Mouse (Mus musculus) megakaryocyte, embryonic 14.5 days (primary cell): ENCODE data around the gene Atp8b4. TPM values are rescaled to one million over a fixed set of nuclear protein-coding genes. Genes with fewer than 3 reads are reported as not detected.

Experiments used
- H3K27me3 ChIP-seq: replicated peaks from 2 replicates; pipeline ENCODE3; 2012; ENCODE audit warnings: inconsistent platforms
- H3K36me3 ChIP-seq: replicated peaks from 2 replicates; pipeline ENCODE3; 2012; ENCODE audit warnings: low read length, inconsistent platforms, mixed read lengths
- H3K4me1 ChIP-seq: 2 replicates; pipeline ENCODE4 v1.6.1; 2012; ENCODE audit warnings: inconsistent platforms
- H3K4me3 ChIP-seq: replicated peaks from 2 replicates; pipeline ENCODE3; 2012; ENCODE audit warnings: moderate library complexity, mild to moderate bottlenecking, inconsistent platforms
- H3K9me3 ChIP-seq: 2 replicates; pipeline ENCODE4 v1.6.1; 2012; ENCODE audit warnings: inconsistent platforms
- FLI1 ChIP-seq: IDR thresholded peaks from 2 replicates; pipeline ENCODE4 v1.6.1; 2012; ENCODE audit warnings: low read length, inconsistent platforms, mixed read lengths
- GATA1 ChIP-seq: IDR thresholded peaks from 3 replicates; pipeline ENCODE4 v1.6.1; 2012; ENCODE audit warnings: mixed read lengths, low read length, inconsistent platforms, borderline replicate concordance
- polyA plus RNA-seq: library from polyadenylated mRNA; stranded (reverse); fragments of >175 nt; gene quantifications from 2 replicates; pipeline ENCODE4 v1.2.3, GENCODE M21; 2012; ENCODE audit warnings: low replicate concordance; ENCODE audit not compliant: insufficient read depth

Gene Atp8b4
- polyA plus RNA-seq, 1 experiment, result 0.38 TPM

GRCm38 (mm10) chr2:126284071-126284470 is 216.4 kb downstream of the Atp8b4 start:
- no peak for TF ChIP-seq GATA1
- H3K4me3 ChIP-seq, result no peak overlapping the region
- peaks cover 6% of the 10 kb centered on the region for H3K9me3 ChIP-seq
- no peaks in the 10 kb centered on the region for H3K36me3 ChIP-seq
- H3K27me3 ChIP-seq, result peaks cover 9% of the 10 kb centered on the region
- no peaks in the 10 kb centered on the region for H3K4me1 ChIP-seq

GRCm38 (mm10) chr2:126283086-126283485 is 217.4 kb downstream of the Atp8b4 start:
- peaks cover 9% of the 10 kb centered on the region for H3K27me3 ChIP-seq
- no peaks in the 10 kb centered on the region for H3K36me3 ChIP-seq
- no peak for TF ChIP-seq FLI1
- H3K9me3 ChIP-seq, result peaks cover 6% of the 10 kb centered on the region
- H3K4me3 ChIP-seq, result no peak overlapping the region
- H3K4me1 ChIP-seq, result no peaks in the 10 kb centered on the region

GRCm38 (mm10) chr2:126275511-126275910 is 225.0 kb downstream of the Atp8b4 start:
- H3K4me3 ChIP-seq, result no peak overlapping the region
- H3K9me3 ChIP-seq, result no peaks in the 10 kb centered on the region
- TF ChIP-seq GATA1 (no peak), FLI1 (no peak)
- H3K4me1 ChIP-seq, result no peaks in the 10 kb centered on the region
- peaks cover 20% of the 10 kb centered on the region for H3K27me3 ChIP-seq
- no peaks in the 10 kb centered on the region for H3K36me3 ChIP-seq

- no peak for TF ChIP-seq FLI1
- TF ChIP-seq GATA1, result no peak
- Histone ChIP-seq H3K36me3 (no peaks in the 10 kb centered on the region), H3K9me3 (no peaks in the 10 kb centered on the region), H3K4me3 (no peak overlapping the region), H3K4me1 (peaks cover 2% of the 10 kb centered on the region; the same call in 1 of the 2 replicates), H3K27me3 (peaks cover 20% of the 10 kb centered on the region)
Observed at GRCm38 (mm10) chr2:126274826-126275405, 225.6 kb downstream of the Atp8b4 start.

- TF ChIP-seq FLI1 (no peak), GATA1 (no peak)
- Histone ChIP-seq H3K4me1 (peaks cover 4% of the 10 kb centered on the region; the same call in 1 of the 2 replicates), H3K4me3 (no peak overlapping the region), H3K9me3 (no peaks in the 10 kb centered on the region), H3K27me3 (peaks cover 20% of the 10 kb centered on the region), H3K36me3 (no peaks in the 10 kb centered on the region)
Observed at GRCm38 (mm10) chr2:126274311-126274710, 226.2 kb downstream of the Atp8b4 start.

Other genes starting within 250 kb of the Atp8b4 start
- not detected in 2 replicates for gene Slc27a2, start 51.7 kb upstream of the Atp8b4 start, polyA plus RNA-seq
- gene Hdc, start 118.6 kb upstream of the Atp8b4 start, polyA plus RNA-seq, result 2.1 and 8.8 TPM in 2 replicates
- gene Gabpb1, start 175.7 kb upstream of the Atp8b4 start, polyA plus RNA-seq, result 1.8 and 6.0 TPM in 2 replicates
- gene Usp8, start 206.7 kb upstream of the Atp8b4 start, polyA plus RNA-seq, result 1.3 and 9.7 TPM in 2 replicates